Mouse (Mus musculus) liver, adult 2 months (tissue): ENCODE results near the gene Irf2.

Experiments used
- CTCF ChIP-seq: fragments of 200-500 bp; IDR thresholded peaks from 2 replicates; pipeline ENCODE4 v1.5.1; 2011; ENCODE audit warnings: low read depth, low read length, control low read depth
- POLR2A ChIP-seq: fragments of 200-500 bp; IDR thresholded peaks from 2 replicates; pipeline ENCODE4 v1.6.1; 2011; ENCODE audit warnings: low read length, control low read depth; ENCODE audit not compliant: insufficient read depth; ENCODE audit errors: extremely low read depth

DNA sequence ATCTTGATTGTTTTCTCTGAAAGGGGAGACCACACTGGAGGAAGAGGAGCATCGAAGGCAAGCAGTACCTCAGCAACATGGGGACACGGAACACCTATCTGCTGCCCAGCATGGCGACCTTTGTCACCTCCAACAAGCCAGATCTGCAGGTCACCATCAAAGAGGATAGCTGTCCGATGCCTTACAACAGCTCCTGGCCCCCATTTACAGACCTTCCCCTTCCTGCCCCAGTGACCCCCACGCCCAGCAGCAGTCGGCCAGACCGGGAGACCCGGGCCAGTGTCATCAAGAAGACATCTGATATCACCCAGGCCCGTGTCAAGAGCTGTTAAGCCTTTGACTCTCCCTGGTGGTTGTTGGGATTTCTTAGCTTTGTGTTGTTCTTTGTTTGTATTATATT, 106.4 kb downstream of the Irf2 start:
- TF ChIP-seq POLR2A = no peak
- no peak for TF ChIP-seq CTCF
